Mouse (Mus musculus) heart, adult 18-20 months (tissue): ENCODE data around the gene Gimap4. TPM values are rescaled to one million over a fixed set of nuclear protein-coding genes. Genes with fewer than 3 reads are reported as not detected.
A peak's percentile ranks its signal among the peaks of the same experiment; 100 is the strongest.

Experiments used
- DNase-seq, 2 experiments: peaks; one replicate each; pipeline ENCODE4 v3.0.0; 2021 to 2022; ENCODE audit warnings: mixed read lengths in 1 of 2
- long read RNA-seq, 2 experiments: library from polyadenylated mRNA; stranded (forward); transcript quantifications; one replicate each; pipeline ENCODE4 v2.0.0; 2021
- total RNA-seq, 2 experiments: library from RNA; stranded (reverse); gene quantifications; 2 replicates each; pipeline ENCODE4 v1.2.3; 2021

The Gimap4 gene
- 10 to 100 TPM; 19.3 to 32.9 TPM for total RNA-seq
- long read RNA-seq, experiment 1, transcript Gimap4-202 (3 exons, 1,804 nt) = major isoform, 12 of 16 reads
- long read RNA-seq, experiment 1, partial matches to known transcripts = 0 of 16 reads
- long read RNA-seq, experiment 1, other reads (novel, unspliced or antisense) = 3 of 16 reads
- long read RNA-seq, experiment 2, transcript Gimap4-202 (3 exons, 1,804 nt) = major isoform, 5 of 5 reads
- long read RNA-seq, experiment 2, partial matches to known transcripts = 0 of 5 reads
- long read RNA-seq, experiment 2, other reads (novel, unspliced or antisense) = 0 of 5 reads

GRCm38 (mm10) chr6:48684319-48684718, at the start of gene Gimap4:
TSS of gene Gimap4 (plus strand) at chr6:48684549.
- peak in 1 of 2 experiments; percentile 55 for DNase-seq

DNA sequence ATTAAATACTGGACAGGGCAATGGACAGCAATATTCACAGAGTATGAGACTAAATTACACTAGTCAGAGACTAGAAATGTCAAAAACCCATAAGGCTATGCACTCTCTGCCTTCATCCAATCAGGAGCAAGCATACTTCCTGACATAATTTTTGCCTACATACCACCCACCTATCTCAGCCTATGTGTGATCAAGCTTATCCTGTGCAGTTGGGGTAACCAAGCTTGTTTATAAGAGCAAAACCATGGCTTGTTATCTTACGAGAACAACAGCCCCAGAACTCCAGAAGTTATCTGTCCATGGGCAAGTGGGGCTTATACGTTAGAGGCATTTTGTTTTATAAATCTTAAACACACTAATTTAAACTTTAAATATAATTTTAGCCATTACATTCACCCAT, 49.2 kb upstream of the Gimap4 start:
- DNase-seq = no peak

DNA sequence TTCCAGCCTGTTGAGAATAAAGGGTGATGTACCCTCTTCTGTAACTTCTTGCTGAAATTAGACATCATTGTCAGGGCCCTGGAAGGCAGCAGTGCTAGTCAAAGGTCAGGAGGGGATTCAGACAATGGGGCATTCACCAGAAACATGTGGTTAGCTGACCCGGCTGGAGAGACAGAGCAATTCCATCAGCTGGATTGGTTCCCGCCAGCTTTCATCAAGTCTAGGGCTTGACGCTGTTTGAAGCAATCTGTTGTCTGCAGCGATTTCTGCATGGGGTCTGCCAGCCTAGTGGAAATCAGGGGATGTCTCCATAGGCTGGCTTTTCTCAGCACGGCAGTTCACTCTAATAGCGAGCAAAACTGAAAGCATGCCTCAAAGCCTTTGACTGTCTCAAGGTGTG, 47.8 kb upstream of the Gimap4 start:
- DNase-seq = peak; percentile 28 to 52

DNA sequence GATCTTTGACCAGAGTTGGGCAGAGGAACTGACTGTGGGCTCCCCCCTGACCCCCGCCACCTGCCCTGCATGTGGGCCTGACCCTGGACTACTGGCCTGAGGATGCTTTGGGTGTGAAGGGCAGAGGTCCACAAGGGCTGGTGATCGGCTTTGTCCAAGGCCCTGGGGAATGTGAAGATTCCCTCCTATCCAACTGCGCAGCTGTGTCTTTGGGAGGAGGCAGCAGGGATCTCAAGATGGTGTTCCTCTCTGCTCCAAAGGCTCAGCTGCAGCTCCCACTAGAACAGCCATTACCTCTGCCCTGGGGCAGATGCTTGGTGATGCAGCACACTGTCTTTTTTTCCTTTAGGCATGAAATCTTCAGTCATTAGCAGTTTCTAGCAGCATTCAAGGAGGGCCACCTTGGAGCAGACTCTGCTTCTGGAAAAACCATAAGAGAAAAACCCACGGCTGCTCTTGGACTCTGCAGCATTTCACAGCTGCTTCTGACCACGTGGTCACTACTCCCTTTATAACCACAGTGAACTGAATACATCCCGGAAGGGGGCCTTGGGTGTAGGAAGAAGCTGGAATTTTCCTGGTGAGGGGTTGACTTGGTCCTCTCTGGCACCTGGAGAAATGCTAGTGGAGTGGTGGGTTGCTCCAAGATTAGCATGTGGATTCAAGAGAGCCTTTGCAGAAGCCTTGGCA, 46.4 kb upstream of the Gimap4 start:
- DNase-seq = no peak

- DNase-seq = peak in 1 of 2 experiments; percentile 15
Observed at GRCm38 (mm10) chr6:48638553-48638952, 45.8 kb upstream of the Gimap4 start.

GRCm38 (mm10) chr6:48641391-48641790, 43.0 kb upstream of the Gimap4 start:
- no peak for DNase-seq

DNA sequence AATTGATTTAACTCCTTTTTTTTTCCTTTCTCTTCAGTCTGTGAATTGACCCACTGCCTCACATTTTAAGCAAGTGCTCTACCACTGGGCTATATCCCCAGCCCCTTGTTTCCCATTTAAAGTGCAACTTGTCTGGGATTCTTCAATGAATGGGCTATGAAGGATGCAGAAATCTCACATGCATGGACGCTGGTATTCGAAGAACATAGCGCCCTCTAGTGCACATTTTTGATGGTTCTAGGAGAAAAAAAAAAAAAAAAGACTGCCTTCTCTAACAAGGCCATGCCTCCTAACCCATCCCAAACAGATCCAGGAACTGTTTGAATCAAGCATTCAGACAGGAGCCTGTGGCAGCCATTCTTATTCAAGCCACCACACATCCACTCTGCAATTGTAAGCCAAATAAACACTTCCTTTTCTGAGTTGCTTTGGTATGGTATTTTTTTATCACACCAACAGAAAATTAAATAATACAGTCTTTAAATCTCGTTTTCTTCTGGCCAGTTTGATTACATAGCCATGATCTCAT, 41.5 kb upstream of the Gimap4 start:
- peak; percentile 32 to 73 for DNase-seq

GRCm38 (mm10) chr6:48645660-48646308, 38.6 kb upstream of the Gimap4 start:
- DNase-seq = peak; percentile 80 to 87

DNA sequence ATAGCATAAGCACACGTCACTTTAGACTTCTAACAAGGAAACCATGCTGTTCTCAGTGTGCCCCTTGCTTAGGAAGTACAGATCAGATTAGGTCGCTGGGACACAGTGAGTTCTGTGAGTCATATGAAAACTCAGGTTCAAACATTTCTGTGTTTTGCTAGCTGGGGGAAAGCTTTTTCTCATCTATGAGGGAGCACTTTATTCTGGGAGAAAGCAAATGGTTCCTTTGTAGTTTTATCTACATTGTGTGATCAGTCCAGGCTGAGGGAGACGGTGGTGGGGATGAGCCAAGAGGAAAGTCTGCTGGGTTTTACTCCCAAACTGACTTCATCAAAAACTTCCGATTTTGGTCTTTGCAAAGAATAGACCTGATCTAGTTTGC, 38.0 kb upstream of the Gimap4 start:
- DNase-seq = no peak

DNA sequence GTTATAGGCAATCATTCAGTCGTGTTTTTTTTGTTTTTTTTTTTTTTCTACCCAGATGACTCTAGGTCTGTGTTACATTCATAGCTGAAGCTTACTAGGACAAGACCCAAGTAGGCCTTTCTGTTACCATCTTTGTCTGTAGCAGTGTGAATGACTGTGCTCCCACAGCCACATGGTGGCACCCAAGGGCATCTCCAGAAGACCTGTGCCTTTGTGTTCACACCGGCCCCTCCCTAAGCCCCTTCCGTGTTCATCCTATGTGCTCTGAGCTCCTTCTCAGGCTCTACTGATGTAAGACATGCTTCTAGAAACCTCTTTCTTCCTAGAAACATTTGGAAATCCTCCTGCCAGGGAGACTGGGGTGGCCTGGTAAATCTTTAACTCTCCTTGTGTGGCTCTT, 37.4 kb upstream of the Gimap4 start, which contains the start of gene Gimap8:
Gene Gimap8, plus strand, starts transcription at position 240 of the 400 bp plus-strand sequence.
- peak; percentile 66 to 83 for DNase-seq

GRCm38 (mm10) chr6:48647611-48648010, 36.7 kb upstream of the Gimap4 start:
- DNase-seq = no peak

DNA sequence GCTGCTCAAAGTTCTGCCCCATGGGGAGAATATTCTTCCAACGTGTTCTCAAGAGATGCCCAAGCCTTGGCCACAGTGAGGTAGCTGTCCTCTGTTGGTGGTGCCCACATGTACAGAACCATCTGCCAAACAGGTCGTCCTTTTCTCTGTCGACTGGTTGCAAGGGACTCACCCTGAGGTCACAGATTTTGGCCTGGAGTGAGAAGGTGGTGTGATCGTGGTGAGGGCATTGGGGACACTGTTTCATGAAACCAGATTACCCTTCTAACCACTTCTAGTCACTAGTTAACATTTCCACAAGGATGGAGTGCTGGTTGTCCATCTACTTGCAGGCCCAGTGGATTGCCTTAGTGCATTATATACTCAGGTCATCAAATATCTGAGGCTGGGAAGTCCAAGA, 35.6 kb upstream of the Gimap4 start:
- DNase-seq = no peak

DNA sequence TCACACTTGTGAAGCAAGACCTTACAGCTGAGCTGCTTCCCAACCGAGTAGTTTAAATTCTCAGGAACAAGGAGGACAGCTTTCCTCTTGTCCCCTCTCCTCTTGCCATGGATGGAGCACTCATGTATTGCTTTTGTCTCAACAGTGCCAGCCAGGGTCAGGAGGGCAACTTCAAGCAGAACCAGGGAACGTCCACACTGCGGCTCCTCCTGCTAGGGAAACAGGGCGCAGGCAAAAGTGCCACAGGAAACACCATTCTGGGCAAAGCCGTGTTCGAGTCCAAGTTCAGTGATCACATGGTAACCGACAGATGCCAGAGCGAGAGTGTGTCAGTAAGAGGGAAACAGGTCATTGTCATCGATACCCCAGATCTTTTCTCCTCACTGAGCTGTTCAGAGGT, 34.3 kb upstream of the Gimap4 start:
- no peak for DNase-seq

DNA sequence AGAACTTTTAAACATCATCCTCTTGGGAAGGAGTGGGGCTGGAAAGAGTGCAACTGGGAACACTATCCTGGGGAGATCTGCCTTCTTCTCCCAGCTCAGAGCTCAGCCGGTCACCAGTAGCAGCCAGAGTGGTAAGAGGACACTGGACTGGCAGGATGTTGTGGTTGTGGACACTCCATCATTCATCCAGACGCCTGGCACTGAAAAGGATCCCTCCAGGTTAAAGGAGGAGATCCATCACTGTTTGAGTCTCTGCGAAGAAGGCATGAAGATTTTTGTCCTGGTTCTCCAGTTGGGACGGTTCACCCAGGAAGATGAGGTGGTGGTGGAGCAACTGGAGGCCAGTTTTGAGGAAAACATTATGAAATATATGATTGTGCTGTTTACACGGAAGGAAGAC, 25.6 kb upstream of the Gimap4 start:
- DNase-seq = no peak

DNA sequence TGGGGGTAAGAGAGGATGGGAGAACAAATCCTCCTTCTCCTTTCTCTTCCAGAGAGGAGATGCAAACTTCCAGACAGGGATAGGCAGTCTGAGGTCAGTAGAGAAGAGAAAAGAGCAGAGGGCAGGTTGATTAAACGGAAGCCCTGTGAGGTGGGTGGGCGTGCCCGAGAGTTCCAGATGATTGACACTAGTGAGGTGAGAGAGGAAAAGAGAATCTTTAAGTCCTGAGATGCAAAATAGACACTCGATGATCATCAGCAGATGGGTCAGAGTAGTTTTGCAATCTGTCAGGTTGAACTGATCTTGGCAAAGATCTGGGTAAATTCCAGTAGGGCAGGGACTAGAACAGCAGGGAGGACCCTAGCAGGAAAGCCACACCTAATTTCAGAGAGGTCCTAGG, 19.6 kb upstream of the Gimap4 start:
- no peak for DNase-seq

- no peak for DNase-seq
Observed at GRCm38 (mm10) chr6:48665471-48665870, 18.9 kb upstream of the Gimap4 start.

- no peak for DNase-seq
Observed at GRCm38 (mm10) chr6:48666159-48666586, 18.2 kb upstream of the Gimap4 start.

DNA sequence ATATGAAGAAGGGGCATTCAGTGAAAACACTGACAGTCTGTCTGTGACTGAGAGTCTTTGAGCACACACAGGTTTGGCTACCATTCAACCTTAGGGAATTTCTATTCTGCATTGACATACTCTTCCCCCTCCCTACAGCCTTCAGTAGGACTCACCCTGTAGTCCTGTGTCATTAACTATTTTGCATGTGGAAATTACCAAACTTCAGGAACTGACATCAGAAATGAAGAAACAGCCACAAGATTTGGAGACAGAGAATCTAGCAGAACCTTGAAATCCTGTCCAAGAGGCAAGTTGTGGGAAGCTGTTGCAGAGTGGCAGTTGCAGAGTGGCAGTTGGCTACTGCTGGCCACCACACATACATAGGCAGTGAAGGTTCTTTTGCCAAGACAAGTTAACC, 16.3 kb upstream of the Gimap4 start:
- no peak for DNase-seq

DNA sequence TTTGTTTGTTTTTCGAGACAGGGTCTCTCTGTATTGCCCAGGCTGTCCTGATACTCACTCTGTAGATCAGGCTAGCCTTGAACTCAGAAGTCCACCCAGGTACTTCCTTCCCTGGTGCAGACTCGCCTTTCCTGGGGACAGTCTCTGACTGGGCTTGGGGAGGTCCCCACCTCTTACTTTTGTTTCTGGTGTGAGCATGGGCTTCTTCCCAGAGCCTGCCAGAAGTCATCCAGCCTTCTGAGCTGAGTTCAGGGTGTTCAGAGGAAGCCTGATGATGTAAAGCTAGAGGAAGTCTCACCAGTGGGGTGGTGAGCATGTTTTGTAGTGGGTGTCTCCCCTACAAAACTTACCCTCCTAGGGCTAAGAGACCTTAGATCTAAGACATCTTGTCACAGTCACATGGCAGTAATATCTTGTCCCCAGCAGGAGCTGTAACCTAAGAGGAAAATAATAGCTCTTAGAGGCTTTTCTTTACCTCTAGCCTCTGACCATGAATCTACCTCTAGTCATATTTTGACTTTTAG, 14.8 kb upstream of the Gimap4 start:
- DNase-seq = no peak

DNA sequence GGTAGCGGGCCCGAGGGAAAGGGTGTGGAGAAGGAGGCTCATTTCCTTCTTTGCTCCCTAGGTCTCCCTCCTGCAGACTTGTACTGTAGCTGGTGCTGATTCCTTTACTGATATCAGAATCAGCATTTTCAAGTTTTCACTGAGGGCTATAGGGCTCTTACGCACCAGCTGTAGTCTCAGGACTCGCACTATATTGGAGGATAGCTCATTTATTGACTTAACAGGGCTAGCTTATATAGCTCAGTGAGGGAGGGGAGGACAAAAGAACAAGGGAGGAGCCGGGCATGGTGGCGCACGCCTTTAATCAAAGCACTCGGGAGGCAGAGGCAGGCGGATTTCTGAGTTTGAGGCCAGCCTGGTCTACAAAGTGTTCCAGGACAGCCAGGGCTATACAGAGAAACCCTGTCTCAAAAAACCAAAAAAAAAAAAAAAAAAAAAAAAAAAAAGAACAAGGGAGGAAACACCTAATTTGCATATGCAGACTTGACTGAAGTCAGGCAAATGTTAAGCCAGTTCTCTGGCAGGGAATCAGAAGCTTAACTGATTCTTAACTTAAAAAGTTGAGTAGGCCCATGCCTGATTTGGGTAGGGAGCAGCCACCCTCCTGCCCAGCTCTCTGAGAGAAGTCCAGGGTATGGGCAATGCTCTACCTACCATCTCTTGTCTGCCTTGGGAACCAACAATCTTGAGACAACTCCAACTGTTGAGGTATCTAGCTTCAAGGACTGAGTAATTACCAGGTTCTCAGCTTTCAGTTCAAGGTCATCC, 9.9 kb upstream of the Gimap4 start:
- DNase-seq = no peak

DNA sequence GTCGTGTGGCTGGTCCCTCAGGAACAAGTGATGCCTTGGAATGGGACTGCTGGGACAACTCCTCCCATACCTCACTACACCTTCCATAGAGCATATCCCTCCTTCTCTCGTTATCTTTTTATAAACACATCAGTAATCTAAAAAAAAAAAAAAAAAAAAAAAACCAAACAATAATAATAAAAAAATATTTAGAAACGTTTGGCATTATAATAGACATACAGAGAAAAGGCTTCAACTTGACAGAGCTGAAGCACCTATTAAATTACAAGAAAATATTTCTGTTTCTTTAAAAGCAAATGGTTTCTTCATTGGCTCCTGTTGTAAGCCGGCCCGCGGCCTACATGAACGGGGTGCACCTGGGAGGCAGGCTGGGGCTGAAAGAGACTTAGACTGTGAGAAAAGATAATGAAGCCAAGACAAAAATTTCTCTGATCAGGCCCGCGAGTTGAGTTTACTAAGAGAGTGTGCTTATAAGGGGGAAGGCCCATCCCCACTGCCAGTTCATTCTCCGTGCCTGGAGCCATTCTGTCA, 8.9 kb upstream of the Gimap4 start:
- no peak for DNase-seq
